Mouse (Mus musculus): Measurements from ENCODE around the gene Emx2.

Gene Emx2

GRCm38 (mm10) chr19:59457951-59458742 lies at the start of gene Emx2:
Gene Emx2, plus strand, starts transcription at chr19:59458372.
- no peak for DNase-seq

- no peak for DNase-seq
Measured at GRCm38 (mm10) chr19:59414128-59414527, 44.0 kb upstream of the Emx2 start.

GRCm38 (mm10) chr19:59418024-59418423 lies 40.1 kb upstream of the Emx2 start:
- peak; percentile 78 for DNase-seq

- DNase-seq: no peak
Measured at GRCm38 (mm10) chr19:59418671-59419070, 39.5 kb upstream of the Emx2 start.

- no peak for DNase-seq
Measured at GRCm38 (mm10) chr19:59422393-59422792, 35.8 kb upstream of the Emx2 start.

GRCm38 (mm10) chr19:59423685-59424084 lies 34.5 kb upstream of the Emx2 start:
- DNase-seq: no peak

- DNase-seq: no peak
Measured at GRCm38 (mm10) chr19:59424975-59425374, 33.2 kb upstream of the Emx2 start.

- no peak for DNase-seq
Measured at GRCm38 (mm10) chr19:59432286-59432685, 25.9 kb upstream of the Emx2 start.

- DNase-seq: no peak
Measured at GRCm38 (mm10) chr19:59450561-59451135, 7.5 kb upstream of the Emx2 start.

GRCm38 (mm10) chr19:59451441-59451951 lies 6.7 kb upstream of the Emx2 start:
- DNase-seq: no peak

GRCm38 (mm10) chr19:59452321-59452720 lies 5.9 kb upstream of the Emx2 start:
- no peak for DNase-seq

GRCm38 (mm10) chr19:59453591-59453990 lies 4.6 kb upstream of the Emx2 start:
- DNase-seq: no peak

- DNase-seq: peak; percentile 20
Measured at GRCm38 (mm10) chr19:59454196-59454595, 4.0 kb upstream of the Emx2 start.

- DNase-seq: no peak
Measured at GRCm38 (mm10) chr19:59455671-59456070, 2.5 kb upstream of the Emx2 start.

- no peak for DNase-seq
Measured at GRCm38 (mm10) chr19:59457011-59457945, 894 bp upstream of the Emx2 start.

- DNase-seq: no peak
Measured at GRCm38 (mm10) chr19:59458743-59459135, 567 bp downstream of the Emx2 start.

GRCm38 (mm10) chr19:59459158-59459781 lies 1.1 kb downstream of the Emx2 start:
- no peak for DNase-seq

- DNase-seq: no peak
Measured at GRCm38 (mm10) chr19:59459811-59460241, 1.7 kb downstream of the Emx2 start.

GRCm38 (mm10) chr19:59460328-59461115 lies 2.4 kb downstream of the Emx2 start:
- DNase-seq: no peak

- DNase-seq: no peak
Measured at GRCm38 (mm10) chr19:59461481-59462421, 3.6 kb downstream of the Emx2 start.
